Mouse (Mus musculus) right cerebral cortex, adult 2 months (tissue): ENCODE measurements at regions not wholly inside any gene's neighbourhood (a gene's known extent, or its start where the extent isn't known, plus 50 kb on each side); places are given as distances from the start of the nearest gene placed in this dataset.

Experiments
- DNase-seq, 2 experiments: peaks; one replicate each; pipeline ENCODE4 v3.0.0; 2021 to 2022; ENCODE audit warnings: low spot score in 2 of 2

DNA sequence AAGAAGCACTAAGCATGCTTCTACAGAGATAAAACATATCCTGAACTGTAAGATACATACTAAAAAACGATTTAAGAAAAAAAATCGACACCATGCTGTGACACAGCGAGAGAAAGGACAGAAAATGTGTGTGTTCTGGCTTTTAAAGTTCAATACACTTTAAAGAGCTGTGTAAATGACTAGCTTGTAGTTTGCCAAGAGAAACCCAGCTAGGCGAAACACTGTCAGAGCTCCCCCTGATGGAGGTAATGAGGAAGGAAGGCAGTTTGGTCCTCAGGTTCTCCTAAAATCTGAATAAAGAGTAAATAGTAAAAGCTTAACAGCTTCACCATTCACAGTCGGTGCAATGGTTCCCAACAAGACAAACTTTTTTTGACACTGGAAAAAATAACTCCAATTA, 67.1 kb upstream of the Gabrg2 start:
- DNase-seq, result peak; percentile 73 to 82

DNA sequence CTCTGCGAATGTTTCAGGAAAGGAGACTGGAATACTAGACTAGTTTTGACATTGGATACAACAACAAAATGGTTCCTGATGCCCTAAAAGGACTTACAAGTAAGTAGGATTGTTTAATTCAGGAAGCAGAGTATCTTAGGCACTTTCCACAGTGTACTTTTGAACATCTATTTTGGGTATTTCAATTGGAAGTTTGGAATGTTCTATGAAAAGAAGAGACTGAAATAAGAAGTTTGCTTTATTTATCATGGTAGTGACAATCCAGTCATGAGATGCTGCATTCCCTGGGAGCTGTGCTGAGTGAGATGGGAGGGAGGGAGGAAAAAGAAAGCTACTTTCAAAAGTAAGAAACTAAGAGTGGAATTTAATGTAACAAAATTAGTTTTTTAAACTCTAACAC, 50.9 kb upstream of the Gabrg2 start:
- DNase-seq, result no peak
